Mouse (Mus musculus) limb, embryonic 14.5 days (tissue): ENCODE measurements around the gene Rai2. TPM values are rescaled to one million over a fixed set of nuclear protein-coding genes. Genes with fewer than 3 reads are reported as not detected.
"Not testable (repeated sequence)": the region's sequence is repeated elsewhere in the genome, so short reads cannot be mapped to it uniquely, and the experiment has no call there.

Experiments
- ATAC-seq: fragments of 200-750 bp; cut with Nextera tagmentation; 2 replicates; pipeline ENCODE4 v1.8.0; 2017; ENCODE audit warnings: low read depth, moderate number of reproducible peaks, moderate TSS enrichment; ENCODE audit not compliant: low FRiP score
- DNase-seq: peaks from one replicate; pipeline ENCODE4 v3.0.0-alpha.2; 2015; ENCODE audit warnings: low spot score
- H3K27ac ChIP-seq: fragments of 300-500 bp; sonication (generic); replicated peaks from 2 replicates; pipeline ENCODE4 v1.5.1; 2014; ENCODE audit warnings: low read depth, mild to moderate bottlenecking, low read length, moderate library complexity, mixed read lengths
- H3K27me3 ChIP-seq: fragments of 300-500 bp; sonication (generic); 2 replicates; pipeline ENCODE4 v1.6.1; 2014; ENCODE audit warnings: low read length, mixed read lengths; ENCODE audit not compliant: control insufficient read depth, insufficient read depth
- H3K36me3 ChIP-seq: fragments of 300-500 bp; sonication (generic); 2 replicates; pipeline ENCODE4 v1.6.1; 2014; ENCODE audit warnings: mild to moderate bottlenecking, low read length, moderate library complexity, mixed read lengths; ENCODE audit not compliant: control insufficient read depth, insufficient read depth
- H3K4me1 ChIP-seq: fragments of 300-500 bp; sonication (generic); 2 replicates; pipeline ENCODE4 v1.6.1; 2014; ENCODE audit warnings: antibody characterized with exemption, low read length, mixed read lengths; ENCODE audit not compliant: control insufficient read depth, insufficient read depth
- H3K4me2 ChIP-seq: fragments of 300-500 bp; sonication (generic); replicated peaks from 2 replicates; pipeline ENCODE4 v1.6.1; 2014; ENCODE audit warnings: low read depth, mild to moderate bottlenecking, low read length, moderate library complexity; ENCODE audit not compliant: severe bottlenecking
- H3K4me3 ChIP-seq: fragments of 300-500 bp; sonication (generic); replicated peaks from 2 replicates; pipeline ENCODE4 v1.5.1; 2014; ENCODE audit warnings: low read length
- H3K9ac ChIP-seq: fragments of 300-500 bp; sonication (generic); 2 replicates; pipeline ENCODE4 v1.6.1; 2014; ENCODE audit warnings: mild to moderate bottlenecking, low read depth, low read length, moderate library complexity; ENCODE audit not compliant: severe bottlenecking
- H3K9me3 ChIP-seq: fragments of 300-500 bp; sonication (generic); 2 replicates; pipeline ENCODE4 v1.6.1; 2016; ENCODE audit warnings: low read length; ENCODE audit not compliant: control insufficient read depth
- POLR2A ChIP-seq: fragments of 200-500 bp; IDR thresholded peaks from 2 replicates; pipeline ENCODE4 v1.8.0; 2012; ENCODE audit warnings: inconsistent platforms, mild to moderate bottlenecking, moderate library complexity, borderline replicate concordance; ENCODE audit not compliant: insufficient read depth, insufficient read length; ENCODE audit errors: extremely low read depth
- WGBS: fragments of 180-500 bp; shearing (Covaris S2); extraction: QIAGEN DNeasy Blood & Tissue Kit; methylation state at CpG from one replicate; pipeline ENCODE4 v1.1.7; 2014; 5-methylcytosine and 5-hydroxymethylcytosine counted together
- polyA plus RNA-seq, 2 experiments: library from polyadenylated mRNA; depleted of rRNA in 1 of 2; stranded (reverse) in 1 of 2; unstranded in 1 of 2; fragments of >200 nt; fragmentation: Nextera tagmentation in 1 of 2; extraction: Ambion mirVana in 1 of 2; gene quantifications; 2 replicates each; pipeline versions ENCODE4 v1.2.1 to v1.2.3; 2012 to 2014

Gene Rai2
- polyA plus RNA-seq, 2 experiments = 5.6 to 6.4 TPM

- no peak overlapping the region for H3K27ac ChIP-seq
- 0 out of 2 replicates have a peak, but pooled peaks cover 3% of the 10 kb centered on the region for H3K27me3 ChIP-seq
- ATAC-seq (no peak), DNase-seq (no peak)
- TF ChIP-seq POLR2A = no peak
- no peak overlapping the region for H3K4me2 ChIP-seq
- no peak overlapping the region for H3K4me3 ChIP-seq
- no peaks in the 10 kb centered on the region for H3K9me3 ChIP-seq
- H3K36me3 ChIP-seq = no peaks in the 10 kb centered on the region
- 65% methylated on average over 2 of the region's 2 CpGs for whole genome bisulfite sequencing
- H3K4me1 ChIP-seq = no peaks in the 10 kb centered on the region
- no peak overlapping the region for H3K9ac ChIP-seq
These were observed 30.5 kb downstream of the Rai2 start for GRCm38 (mm10) chrX:161747337-161747736.

- ATAC-seq = no peak
- Histone ChIP-seq H3K9me3 (no peaks in the 10 kb centered on the region), H3K4me1 (no peaks in the 10 kb centered on the region), H3K27ac (no peak overlapping the region), H3K27me3 (no peaks in the 10 kb centered on the region), H3K9ac (no peak overlapping the region), H3K4me2 (no peak overlapping the region), H3K36me3 (no peaks in the 10 kb centered on the region), H3K4me3 (no peak overlapping the region)
- 84% methylated on average over 2 of the region's 2 CpGs for WGBS
- DNase-seq = no peak
- TF ChIP-seq POLR2A = no peak
These were observed 36.6 kb downstream of the Rai2 start for GRCm38 (mm10) chrX:161753514-161753913.

- no peak for TF ChIP-seq POLR2A
- ATAC-seq (no peak), DNase-seq (no peak)
- Histone ChIP-seq H3K36me3 (no peaks in the 10 kb centered on the region), H3K27ac (no peak overlapping the region), H3K4me3 (no peak overlapping the region), H3K27me3 (no peaks in the 10 kb centered on the region; the same call in 1 of the 2 replicates), H3K9ac (no peak overlapping the region), H3K4me1 (no peaks in the 10 kb centered on the region), H3K4me2 (no peak overlapping the region), H3K9me3 (no peaks in the 10 kb centered on the region)
- 69% methylated on average over 12 of the region's 12 CpGs for WGBS
These were observed 59.6 kb downstream of the Rai2 start for GRCm38 (mm10) chrX:161776321-161776962.

- H3K27ac ChIP-seq = no peak overlapping the region
- 54% methylated on average over 6 of the region's 6 CpGs for WGBS
- DNase-seq (no peak), ATAC-seq (no peak)
- no peaks in the 10 kb centered on the region for H3K4me1 ChIP-seq
- H3K4me2 ChIP-seq = no peak overlapping the region
- no peaks in the 10 kb centered on the region for H3K36me3 ChIP-seq
- H3K27me3 ChIP-seq = no peaks in the 10 kb centered on the region; the same call in 1 of the 2 replicates
- no peaks in the 10 kb centered on the region for H3K9me3 ChIP-seq
- H3K9ac ChIP-seq = no peak overlapping the region
- H3K4me3 ChIP-seq = no peak overlapping the region
- TF ChIP-seq POLR2A = no peak
These were observed 63.6 kb downstream of the Rai2 start for GRCm38 (mm10) chrX:161780321-161781034.

GRCm38 (mm10) chrX:161790182-161790581, 73.3 kb downstream of the Rai2 start:
- Histone ChIP-seq H3K4me2 (no peak overlapping the region), H3K9me3 (no peaks in the 10 kb centered on the region), H3K27me3 (no peaks in the 10 kb centered on the region; the same call in 1 of the 2 replicates), H3K27ac (no peak overlapping the region), H3K36me3 (no peaks in the 10 kb centered on the region), H3K9ac (no peak overlapping the region), H3K4me1 (no peaks in the 10 kb centered on the region), H3K4me3 (no peak overlapping the region)
- 21% methylated on average over 6 of the region's 6 CpGs for WGBS
- no peak for TF ChIP-seq POLR2A
- ATAC-seq (no peak), DNase-seq (peak; percentile 14)

GRCm38 (mm10) chrX:161826186-161826585, 109.3 kb downstream of the Rai2 start:
- not testable (repeated sequence) for H3K27ac ChIP-seq, H3K4me3 ChIP-seq, H3K9me3 ChIP-seq, H3K4me2 ChIP-seq, ATAC-seq, H3K9ac ChIP-seq, H3K27me3 ChIP-seq, H3K4me1 ChIP-seq, H3K36me3 ChIP-seq
- peak; percentile 9 for DNase-seq
- WGBS = 15% methylated on average over 2 of the region's 2 CpGs
